Mouse (Mus musculus): ENCODE data around the gene Fam160a2. TPM values are rescaled to one million over a fixed set of nuclear protein-coding genes. Genes with fewer than 3 reads are reported as not detected.

Fam160a2 gene
- 33.4 and 35.8 TPM in 2 replicates for total RNA-seq (2014; rRNA removed)
- polyA plus RNA-seq (2015; fragmentation: Nextera tagmentation; extraction: Ambion mirVana), result 37.3 and 37.6 TPM in 2 replicates

DNA sequence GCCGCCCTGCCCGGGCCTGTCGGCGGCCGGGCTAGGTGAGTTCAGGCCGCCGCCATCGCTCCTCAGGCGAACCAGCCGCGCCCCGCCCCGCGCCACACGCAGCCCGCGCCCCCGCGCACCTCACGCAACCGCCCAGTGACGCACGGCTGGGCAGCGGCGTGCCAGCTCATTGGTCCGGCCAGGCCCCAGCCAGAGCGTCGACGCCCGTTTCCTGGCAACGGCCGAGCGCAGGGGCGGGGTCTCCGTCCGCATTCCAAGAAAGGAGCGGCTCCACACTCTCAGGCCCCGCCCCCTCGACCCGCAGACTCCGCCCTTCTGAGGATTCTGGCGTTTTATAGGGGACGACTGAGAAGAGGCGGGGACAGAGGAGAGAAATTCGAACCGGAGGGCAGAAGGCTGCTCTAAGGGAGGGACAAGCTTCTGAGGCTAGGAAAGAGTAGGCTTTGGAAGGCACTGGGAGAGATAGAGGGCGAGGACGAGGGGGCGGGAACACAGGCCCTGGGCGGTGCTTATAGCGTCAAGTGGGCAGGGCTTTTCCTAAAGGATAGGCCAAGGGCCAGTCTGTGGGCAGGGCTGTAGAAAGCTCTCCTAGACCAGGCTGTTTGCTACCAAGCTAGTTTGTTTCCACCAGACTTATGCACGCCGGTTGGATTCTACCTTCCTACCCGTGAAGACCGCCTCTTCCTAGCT, at the start of gene Fam160a2:
TSS of gene Fam160a2 (minus strand) at position 120 of the 690 bp plus-strand sequence.
- peak; percentile 99 for ATAC-seq (ENCODE audit: low FRiP score)
- Histone ChIP-seq H3K36me3 (ENCODE audit: insufficient read depth, low read length) (no peaks in the 10 kb centered on the region), H3K4me2 (ENCODE audit: low read depth, low read length, poor library complexity, severe bottlenecking) (peak within 1 kb of the TSS; percentile 68), H3K9me3 (ENCODE audit: low read length) (no peaks in the 10 kb centered on the region), H3K4me1 (ENCODE audit: insufficient read depth, low read length) (peaks cover 4% of the 10 kb centered on the region; the same call in 1 of the 2 replicates), H3K27ac (ENCODE audit: low read depth, low read length) (peak within 1 kb of the TSS; percentile 76), H3K27me3 (ENCODE audit: insufficient read depth, low read length) (no peaks in the 10 kb centered on the region), H3K4me3 (ENCODE audit: low read depth, low read length) (peak within 1 kb of the TSS; percentile 86), H3K9ac (replicated peaks; ENCODE audit: low read length, poor library complexity, severe bottlenecking) (peak within 1 kb of the TSS; percentile 90)
- WGBS, result under 1% methylated on average over 54 of the region's 55 CpGs
- DNase-seq (ENCODE audit: low spot score), result peak; percentile 99
- peak; percentile 12; the same call in 1 of the 2 replicates for TF ChIP-seq CTCF (IDR thresholded peaks at IDR 0.05)

GRCm38 (mm10) chr7:105445076-105445475, 45.2 kb upstream of the Fam160a2 start:
- no peak for ATAC-seq (ENCODE audit: low FRiP score)
- H3K4me1 ChIP-seq (ENCODE audit: insufficient read depth, low read length), result no peaks in the 10 kb centered on the region
- no peak overlapping the region for H3K9ac ChIP-seq (replicated peaks; ENCODE audit: low read length, poor library complexity, severe bottlenecking)
- H3K27ac ChIP-seq (ENCODE audit: low read depth, low read length), result no peak overlapping the region
- TF ChIP-seq CTCF (IDR thresholded peaks at IDR 0.05), result no peak
- H3K36me3 ChIP-seq (ENCODE audit: insufficient read depth, low read length), result no peaks in the 10 kb centered on the region
- no peak overlapping the region for H3K4me3 ChIP-seq (ENCODE audit: low read depth, low read length)
- no peaks in the 10 kb centered on the region for H3K27me3 ChIP-seq (ENCODE audit: insufficient read depth, low read length)
- no peaks in the 10 kb centered on the region for H3K9me3 ChIP-seq (ENCODE audit: low read length)
- DNase-seq (ENCODE audit: low spot score), result no peak
- no peak overlapping the region for H3K4me2 ChIP-seq (ENCODE audit: low read depth, low read length, poor library complexity, severe bottlenecking)
- WGBS, result 85% methylated on average over 3 of the region's 3 CpGs

- DNase-seq (ENCODE audit: low spot score) (no peak), ATAC-seq (ENCODE audit: low FRiP score) (no peak)
- no peak for TF ChIP-seq CTCF (IDR thresholded peaks at IDR 0.05)
- no peaks in the 10 kb centered on the region for H3K9me3 ChIP-seq (ENCODE audit: low read length)
- H3K4me1 ChIP-seq (ENCODE audit: insufficient read depth, low read length), result no peaks in the 10 kb centered on the region
- no peaks in the 10 kb centered on the region for H3K27me3 ChIP-seq (ENCODE audit: insufficient read depth, low read length)
- 67% methylated on average over 4 of the region's 4 CpGs for WGBS
- H3K4me3 ChIP-seq (ENCODE audit: low read depth, low read length), result no peak overlapping the region
- no peak overlapping the region for H3K27ac ChIP-seq (ENCODE audit: low read depth, low read length)
- H3K9ac ChIP-seq (replicated peaks; ENCODE audit: low read length, poor library complexity, severe bottlenecking), result no peak overlapping the region
- no peak overlapping the region for H3K4me2 ChIP-seq (ENCODE audit: low read depth, low read length, poor library complexity, severe bottlenecking)
- H3K36me3 ChIP-seq (ENCODE audit: insufficient read depth, low read length), result no peaks in the 10 kb centered on the region
Measured at GRCm38 (mm10) chr7:105441426-105441825, 41.6 kb upstream of the Fam160a2 start.

- DNase-seq (ENCODE audit: low spot score), result no peak
- Histone ChIP-seq H3K4me3 (ENCODE audit: low read depth, low read length) (no peak overlapping the region), H3K27ac (ENCODE audit: low read depth, low read length) (no peak overlapping the region), H3K9ac (replicated peaks; ENCODE audit: low read length, poor library complexity, severe bottlenecking) (no peak overlapping the region), H3K4me1 (ENCODE audit: insufficient read depth, low read length) (no peaks in the 10 kb centered on the region), H3K36me3 (ENCODE audit: insufficient read depth, low read length) (no peaks in the 10 kb centered on the region; the same call in 1 of the 2 replicates), H3K4me2 (ENCODE audit: low read depth, low read length, poor library complexity, severe bottlenecking) (no peak overlapping the region), H3K9me3 (ENCODE audit: low read length) (no peaks in the 10 kb centered on the region), H3K27me3 (ENCODE audit: insufficient read depth, low read length) (no peaks in the 10 kb centered on the region)
- TF ChIP-seq CTCF (IDR thresholded peaks at IDR 0.05), result no peak
- WGBS, result 84% methylated on average over 7 of the region's 7 CpGs
- ATAC-seq (ENCODE audit: low FRiP score), result no peak
Measured at GRCm38 (mm10) chr7:105437979-105438772, 38.3 kb upstream of the Fam160a2 start.

DNA sequence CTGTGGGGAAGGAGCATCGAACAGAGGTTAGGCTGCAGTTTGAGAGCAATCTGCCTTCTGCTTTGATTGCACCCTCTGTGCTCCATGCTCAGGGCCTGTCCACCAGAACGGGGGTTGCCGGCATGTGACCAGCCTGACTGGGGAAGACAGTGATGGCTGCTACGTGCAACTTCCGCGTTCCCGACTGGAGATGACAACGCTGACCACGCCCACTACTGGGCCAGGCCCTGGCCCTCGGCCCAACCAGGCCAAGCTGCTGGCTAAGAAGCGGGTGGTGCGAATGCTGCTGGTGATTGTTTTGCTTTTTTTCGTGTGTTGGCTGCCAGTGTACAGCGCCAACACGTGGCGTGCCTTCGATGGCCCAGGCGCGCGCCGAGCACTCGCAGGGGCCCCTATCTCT, 34.9 kb upstream of the Fam160a2 start:
- ATAC-seq (ENCODE audit: low FRiP score) (no peak), DNase-seq (ENCODE audit: low spot score) (no peak)
- Histone ChIP-seq H3K27ac (ENCODE audit: low read depth, low read length) (no peak overlapping the region), H3K27me3 (ENCODE audit: insufficient read depth, low read length) (no peaks in the 10 kb centered on the region), H3K9me3 (ENCODE audit: low read length) (no peaks in the 10 kb centered on the region), H3K9ac (replicated peaks; ENCODE audit: low read length, poor library complexity, severe bottlenecking) (no peak overlapping the region), H3K4me2 (ENCODE audit: low read depth, low read length, poor library complexity, severe bottlenecking) (no peak overlapping the region), H3K4me3 (ENCODE audit: low read depth, low read length) (no peak overlapping the region), H3K4me1 (ENCODE audit: insufficient read depth, low read length) (no peaks in the 10 kb centered on the region), H3K36me3 (ENCODE audit: insufficient read depth, low read length) (no peaks in the 10 kb centered on the region; the same call in 1 of the 2 replicates)
- no peak for TF ChIP-seq CTCF (IDR thresholded peaks at IDR 0.05)
- WGBS, result 83% methylated on average over 22 of the region's 22 CpGs

DNA sequence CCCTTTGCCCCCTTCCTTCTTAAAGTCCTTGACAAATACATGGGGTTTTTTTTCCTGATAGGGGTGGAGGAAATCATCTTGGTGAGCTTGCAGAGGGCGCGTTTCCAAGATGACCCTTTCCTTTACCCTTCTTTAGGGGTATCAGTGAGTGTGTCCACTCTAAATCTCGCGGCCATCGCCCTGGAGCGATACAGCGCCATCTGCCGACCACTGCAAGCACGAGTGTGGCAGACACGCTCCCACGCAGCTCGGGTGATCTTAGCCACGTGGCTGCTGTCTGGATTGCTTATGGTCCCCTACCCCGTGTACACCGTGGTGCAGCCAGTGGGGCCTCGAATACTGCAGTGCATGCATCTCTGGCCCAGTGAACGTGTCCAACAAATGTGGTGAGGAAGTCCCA, 34.0 kb upstream of the Fam160a2 start:
- ATAC-seq (ENCODE audit: low FRiP score), result no peak
- H3K4me2 ChIP-seq (ENCODE audit: low read depth, low read length, poor library complexity, severe bottlenecking), result no peak overlapping the region
- no peaks in the 10 kb centered on the region; the same call in 1 of the 2 replicates for H3K36me3 ChIP-seq (ENCODE audit: insufficient read depth, low read length)
- 88% methylated on average over 17 of the region's 17 CpGs for WGBS
- H3K27ac ChIP-seq (ENCODE audit: low read depth, low read length), result no peak overlapping the region
- no peak for DNase-seq (ENCODE audit: low spot score)
- no peaks in the 10 kb centered on the region for H3K4me1 ChIP-seq (ENCODE audit: insufficient read depth, low read length)
- H3K9ac ChIP-seq (replicated peaks; ENCODE audit: low read length, poor library complexity, severe bottlenecking), result no peak overlapping the region
- no peaks in the 10 kb centered on the region for H3K9me3 ChIP-seq (ENCODE audit: low read length)
- no peak overlapping the region for H3K4me3 ChIP-seq (ENCODE audit: low read depth, low read length)
- H3K27me3 ChIP-seq (ENCODE audit: insufficient read depth, low read length), result no peaks in the 10 kb centered on the region
- TF ChIP-seq CTCF (IDR thresholded peaks at IDR 0.05), result no peak
